Mouse (Mus musculus): ENCODE results near the gene Higd2a. TPM values are rescaled to one million over a fixed set of nuclear protein-coding genes. Genes with fewer than 3 reads are reported as not detected.

Gene Higd2a
- total RNA-seq (2023) = 90.5 TPM

GRCm38 (mm10) chr13:54589996-54590951 is at the start of gene Higd2a, which contains the start of gene Nop16:
Higd2a (plus strand) TSS chr13:54590207.
Nop16 (minus strand) TSS chr13:54590090.

GRCm38 (mm10) chr13:54565201-54565581 is 24.8 kb upstream of the Higd2a start, which contains the start of gene 4833439L19Rik:
4833439L19Rik (minus strand) TSS chr13:54565435.

DNA sequence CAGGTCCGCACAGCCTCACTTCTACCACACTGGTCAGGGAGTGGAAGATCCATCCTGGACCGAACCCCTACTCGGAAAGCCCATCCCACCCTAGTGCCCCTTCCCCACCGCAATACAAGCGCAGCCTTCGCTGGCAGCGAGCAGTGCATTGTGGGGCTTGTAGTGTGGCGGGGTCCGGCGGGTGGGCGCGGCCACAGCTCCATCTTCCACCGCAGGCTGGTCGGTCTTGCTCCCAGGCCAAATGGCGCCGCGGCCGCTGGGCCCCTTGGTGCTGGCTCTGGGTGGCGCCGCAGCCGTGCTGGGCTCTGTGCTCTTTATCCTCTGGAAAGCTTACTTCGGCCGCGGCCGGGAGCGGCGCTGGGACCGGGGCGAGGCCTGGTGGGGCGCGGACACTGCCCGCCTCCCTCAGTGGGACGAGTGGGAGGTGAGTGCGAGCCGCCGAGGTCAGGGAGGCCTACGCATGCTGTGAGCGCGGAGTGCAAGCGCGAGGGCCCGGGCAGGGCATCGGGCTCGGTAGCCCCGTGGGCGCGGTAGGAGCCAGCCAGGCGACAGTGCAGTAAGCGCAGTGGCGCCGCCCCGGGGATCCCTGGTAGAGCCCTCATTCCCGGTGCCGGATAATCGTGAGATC is 15.0 kb upstream of the Higd2a start, which contains the start of gene Arl10:
Gene Arl10 (plus strand): TSS at position 162 of the 628 bp plus-strand sequence.

GRCm38 (mm10) chr13:54610972-54611754 is 21.2 kb downstream of the Higd2a start, which contains the start of gene Cltb:
Cltb (minus strand) TSS chr13:54611344.

GRCm38 (mm10) chr13:54621155-54621932 is 31.3 kb downstream of the Higd2a start, which contains the start of gene Faf2:
Faf2 (plus strand) TSS chr13:54621784.

Other genes with a start within 250 kb of the Higd2a start
- 0.80 TPM for gene Cplx2, start 218.9 kb upstream of the Higd2a start, total RNA-seq (2023)
- gene Thoc3, start 121.4 kb upstream of the Higd2a start, total RNA-seq (2023) = 28.1 TPM
- 42.3 TPM for gene Simc1, start 86.4 kb upstream of the Higd2a start, total RNA-seq (2023)
- 39.7 TPM for gene 4833439L19Rik, start 24.8 kb upstream of the Higd2a start, total RNA-seq (2023)
- 2.6 TPM for gene Arl10, start 15.2 kb upstream of the Higd2a start, total RNA-seq (2023)
- 16.4 TPM for gene Nop16, start 117 bp upstream of the Higd2a start, total RNA-seq (2023)
- 40.3 TPM for gene Cltb, start 21.1 kb downstream of the Higd2a start, total RNA-seq (2023)
- 56.0 TPM for gene Faf2, start 31.6 kb downstream of the Higd2a start, total RNA-seq (2023)
- 206 TPM for gene Rnf44, start 103.7 kb downstream of the Higd2a start, total RNA-seq (2023)
- not detected for gene Cdhr2, start 111.3 kb downstream of the Higd2a start, total RNA-seq (2023)
- gene Gprin1, start 159.7 kb downstream of the Higd2a start, total RNA-seq (2023) = not detected
- gene Sncb, start 176.4 kb downstream of the Higd2a start, total RNA-seq (2023) = not detected
- gene Eif4e1b, start 193.8 kb downstream of the Higd2a start, total RNA-seq (2023) = not detected
- gene Tspan17, start 199.2 kb downstream of the Higd2a start, total RNA-seq (2023) = 1.8 TPM

All from CD4-positive naive resting alpha-beta T cell, adult 57 days (primary cell).